25 mouse cellular contexts compared by ENCODE assay signal in genomic region chr4:57178881-57179280, GRCm38 (mm10).
"Had no signal": no experiment of that assay in that cellular context is flagged by ENCODE, and none has a peak within 500 bp of the region (broad histone marks: within the 10 kb centered on the region; RNA-seq: fewer than 3 reads in every experiment).

No protein-coding gene starts in this region.

- DNase-seq: gastrocnemius, adult 2 months; gastrocnemius, postnatal 10 days; gastrocnemius, postnatal 25 days; heart, adult 11 months; heart, adult 2 months; heart, postnatal 14 days; heart, postnatal 36 days; kidney, adult 11 months; kidney, adult 2 months; kidney, adult 9 months; kidney, postnatal 25 days; kidney, postnatal 4 days; liver; liver, embryonic 13.5 days had no signal

- H3K4me1 ChIP-seq: hindbrain, embryonic 15.5 days; liver, embryonic 15.5 days had no signal

- H3K36me3 ChIP-seq: heart, embryonic 13.5 days; heart, embryonic 15.5 days; hindbrain, embryonic 13.5 days; hindbrain, embryonic 15.5 days; kidney, embryonic 15.5 days; limb, embryonic 10.5 days; limb, embryonic 12.5 days; liver, embryonic 13.5 days; liver, embryonic 15.5 days had no signal

- H3K9me3 ChIP-seq: heart, embryonic 13.5 days; heart, embryonic 15.5 days; hindbrain, embryonic 13.5 days; hindbrain, embryonic 15.5 days; kidney, embryonic 15.5 days; limb, embryonic 10.5 days; limb, embryonic 12.5 days; liver, embryonic 13.5 days; liver, embryonic 15.5 days had no signal

- H3K27me3 ChIP-seq: heart, embryonic 13.5 days; heart, embryonic 15.5 days; hindbrain, embryonic 13.5 days; hindbrain, embryonic 15.5 days; kidney, embryonic 15.5 days; limb, embryonic 12.5 days had no signal

- ATAC-seq: hindbrain, postnatal 0 days had no signal

- H3K4me3 ChIP-seq: gastrocnemius, adult 2 months; heart, adult 2 months; heart, embryonic 13.5 days; heart, embryonic 15.5 days; hindbrain, embryonic 13.5 days; hindbrain, embryonic 15.5 days; kidney, embryonic 15.5 days; layer of hippocampus, adult 2 months; left cerebral cortex, adult 2 months; limb, embryonic 10.5 days; limb, embryonic 12.5 days; liver, embryonic 13.5 days; liver, embryonic 15.5 days had no signal
